Mouse (Mus musculus): Measurements from ENCODE around the gene Smc1b. TPM values are rescaled to one million over a fixed set of nuclear protein-coding genes. Genes with fewer than 3 reads are reported as not detected.

The Smc1b gene
- total RNA-seq (2017), result 0.82 TPM in 1 of 2 replicates, not detected in the other

- no peak for ATAC-seq (replicated peaks; ENCODE audit: low read depth, poor library complexity, severe bottlenecking)
Measured at GRCm38 (mm10) chr15:85131275-85132192, at the start of gene Smc1b, which contains the start of gene Ribc2. TSS of gene Smc1b (minus strand) at chr15:85131964. TSS of gene Ribc2 (plus strand) at chr15:85132078.

GRCm38 (mm10) chr15:85180368-85180767, 48.6 kb upstream of the Smc1b start:
- ATAC-seq (replicated peaks; ENCODE audit: low read depth, poor library complexity, severe bottlenecking), result no peak

- no peak for ATAC-seq (replicated peaks; ENCODE audit: low read depth, poor library complexity, severe bottlenecking)
Measured at GRCm38 (mm10) chr15:85179528-85180180, 47.9 kb upstream of the Smc1b start.

GRCm38 (mm10) chr15:85178172-85178571, 46.4 kb upstream of the Smc1b start:
- ATAC-seq (replicated peaks; ENCODE audit: low read depth, poor library complexity, severe bottlenecking), result no peak

GRCm38 (mm10) chr15:85177576-85177975, 45.8 kb upstream of the Smc1b start:
- peak; percentile 58; the same call in 1 of the 2 replicates for ATAC-seq (replicated peaks; ENCODE audit: low read depth, poor library complexity, severe bottlenecking)

GRCm38 (mm10) chr15:85174060-85174459, 42.3 kb upstream of the Smc1b start:
- ATAC-seq (replicated peaks; ENCODE audit: low read depth, poor library complexity, severe bottlenecking), result no peak

- ATAC-seq (replicated peaks; ENCODE audit: low read depth, poor library complexity, severe bottlenecking), result no peak
Measured at GRCm38 (mm10) chr15:85173425-85173824, 41.7 kb upstream of the Smc1b start.

GRCm38 (mm10) chr15:85172054-85172453, 40.3 kb upstream of the Smc1b start:
- ATAC-seq (replicated peaks; ENCODE audit: low read depth, poor library complexity, severe bottlenecking), result no peak

- ATAC-seq (replicated peaks; ENCODE audit: low read depth, poor library complexity, severe bottlenecking), result no peak
Measured at GRCm38 (mm10) chr15:85167086-85167679, 35.4 kb upstream of the Smc1b start.

- no peak for ATAC-seq (replicated peaks; ENCODE audit: low read depth, poor library complexity, severe bottlenecking)
Measured at GRCm38 (mm10) chr15:85166433-85166933, 34.7 kb upstream of the Smc1b start.

- no peak for ATAC-seq (replicated peaks; ENCODE audit: low read depth, poor library complexity, severe bottlenecking)
Measured at GRCm38 (mm10) chr15:85162693-85163663, 31.2 kb upstream of the Smc1b start.

GRCm38 (mm10) chr15:85161416-85161815, 29.7 kb upstream of the Smc1b start:
- ATAC-seq (replicated peaks; ENCODE audit: low read depth, poor library complexity, severe bottlenecking), result no peak

- ATAC-seq (replicated peaks; ENCODE audit: low read depth, poor library complexity, severe bottlenecking), result no peak
Measured at GRCm38 (mm10) chr15:85156198-85156597, 24.4 kb upstream of the Smc1b start.

- ATAC-seq (replicated peaks; ENCODE audit: low read depth, poor library complexity, severe bottlenecking), result no peak
Measured at GRCm38 (mm10) chr15:85154091-85154490, 22.3 kb upstream of the Smc1b start.

GRCm38 (mm10) chr15:85152577-85152976, 20.8 kb upstream of the Smc1b start:
- ATAC-seq (replicated peaks; ENCODE audit: low read depth, poor library complexity, severe bottlenecking), result no peak

- peak; percentile 87; the same call in 1 of the 2 replicates for ATAC-seq (replicated peaks; ENCODE audit: low read depth, poor library complexity, severe bottlenecking)
Measured at GRCm38 (mm10) chr15:85151433-85151918, 19.7 kb upstream of the Smc1b start.

GRCm38 (mm10) chr15:85144249-85144648, 12.5 kb upstream of the Smc1b start:
- no peak for ATAC-seq (replicated peaks; ENCODE audit: low read depth, poor library complexity, severe bottlenecking)

- no peak for ATAC-seq (replicated peaks; ENCODE audit: low read depth, poor library complexity, severe bottlenecking)
Measured at GRCm38 (mm10) chr15:85143747-85144146, 12.0 kb upstream of the Smc1b start.

- ATAC-seq (replicated peaks; ENCODE audit: low read depth, poor library complexity, severe bottlenecking), result no peak
Measured at GRCm38 (mm10) chr15:85143161-85143560, 11.4 kb upstream of the Smc1b start.

Measured in common myeloid progenitor, adult 5-6 weeks (primary cell).